Mouse (Mus musculus) bone marrow macrophage, adult 2 months (primary cell): ENCODE results near the gene Asap2.

ENCODE experiments used
- CTCF ChIP-seq: IDR thresholded peaks from 2 replicates; pipeline ENCODE4 v1.5.1; 2012; ENCODE audit warnings: low read depth, mild to moderate bottlenecking, low read length, moderate library complexity
- POLR2A ChIP-seq: IDR thresholded peaks from 2 replicates; pipeline ENCODE4 v1.6.1; 2012; ENCODE audit warnings: mild to moderate bottlenecking, low read depth, low read length, borderline replicate concordance

DNA sequence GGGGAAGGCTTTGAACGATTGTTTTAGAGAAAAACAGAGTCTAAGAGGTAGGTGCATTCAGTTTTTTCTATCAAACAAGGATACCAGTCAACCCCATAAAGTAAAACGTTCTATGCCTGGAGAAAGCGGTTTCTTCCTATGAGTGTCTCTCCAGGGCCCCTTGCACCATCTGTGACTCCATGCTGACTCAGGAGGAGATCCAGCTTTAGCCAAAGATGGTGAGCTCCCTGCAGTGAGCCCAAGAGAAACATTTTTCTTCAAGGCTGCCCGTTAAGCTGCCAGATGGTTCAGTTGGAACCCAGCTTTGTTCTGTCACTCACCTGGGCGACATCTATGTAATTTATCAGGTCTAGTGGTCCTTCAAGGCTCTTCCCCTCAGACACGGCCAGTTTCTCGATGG lies 284.2 kb downstream of the Asap2 start:
- no peak for TF ChIP-seq POLR2A
- no peak for TF ChIP-seq CTCF
